12 mouse cellular contexts compared by ENCODE assay signal in the genomic region with DNA sequence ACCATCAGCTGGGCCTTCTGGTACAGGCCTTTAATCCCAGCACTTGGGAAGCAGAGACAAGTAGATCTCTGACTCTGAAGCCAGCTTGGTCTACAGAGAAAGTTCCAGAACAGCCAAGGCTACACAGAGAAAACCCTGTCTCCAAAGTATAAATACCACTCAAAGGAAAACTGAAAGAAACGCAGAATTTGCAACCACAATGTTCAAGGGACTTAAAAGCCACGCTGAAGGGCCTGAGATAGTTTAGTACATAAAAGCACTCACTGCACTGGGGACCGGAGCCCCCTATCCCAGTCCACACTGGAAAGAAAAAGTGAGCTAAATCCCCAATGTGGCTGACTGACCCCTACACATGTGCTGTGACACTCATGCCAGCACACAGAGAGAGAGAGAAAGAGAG.
"Had no signal": no experiment of that assay in that cellular context is flagged by ENCODE, and none has a peak within 500 bp of the region (broad histone marks: within the 10 kb centered on the region; RNA-seq: fewer than 3 reads in every experiment).

No protein-coding gene starts in this region.

- H3K27ac ChIP-seq: left cerebral cortex, adult 2 months; limb, embryonic 15.5 days; liver, embryonic 12.5 days; midbrain, embryonic 12.5 days; neural tube, embryonic 15.5 days had no signal

- H3K9me3 ChIP-seq: limb, embryonic 15.5 days; liver, embryonic 12.5 days; midbrain, embryonic 12.5 days; neural tube, embryonic 15.5 days had no signal

- H3K4me2 ChIP-seq: limb, embryonic 15.5 days; liver, embryonic 12.5 days; lung, embryonic 14.5 days; midbrain, embryonic 12.5 days; neural tube, embryonic 15.5 days had no signal

- H3K36me3 ChIP-seq: limb, embryonic 15.5 days; liver, embryonic 12.5 days; midbrain, embryonic 12.5 days; neural tube, embryonic 15.5 days had no signal

- H3K4me3 ChIP-seq: left cerebral cortex, adult 2 months; limb, embryonic 15.5 days; liver, embryonic 12.5 days; midbrain, embryonic 12.5 days; neural tube, embryonic 15.5 days had no signal

- H3K9ac ChIP-seq: limb, embryonic 15.5 days; liver, embryonic 12.5 days; lung, embryonic 14.5 days; midbrain, embryonic 12.5 days; neural tube, embryonic 15.5 days had no signal

- DNase-seq: kidney, postnatal 10 days; lung, embryonic 14.5 days; lung, postnatal 10 days; right cerebral cortex, adult 18-20 months; right cerebral cortex, postnatal 25 days; thymus, postnatal 25 days had no signal

- ATAC-seq: liver, embryonic 12.5 days; midbrain, embryonic 16.5 days had no signal

- H3K27me3 ChIP-seq: limb, embryonic 15.5 days had no signal
